ENCODE assay signal across 23 mouse cellular contexts in the genomic region with DNA sequence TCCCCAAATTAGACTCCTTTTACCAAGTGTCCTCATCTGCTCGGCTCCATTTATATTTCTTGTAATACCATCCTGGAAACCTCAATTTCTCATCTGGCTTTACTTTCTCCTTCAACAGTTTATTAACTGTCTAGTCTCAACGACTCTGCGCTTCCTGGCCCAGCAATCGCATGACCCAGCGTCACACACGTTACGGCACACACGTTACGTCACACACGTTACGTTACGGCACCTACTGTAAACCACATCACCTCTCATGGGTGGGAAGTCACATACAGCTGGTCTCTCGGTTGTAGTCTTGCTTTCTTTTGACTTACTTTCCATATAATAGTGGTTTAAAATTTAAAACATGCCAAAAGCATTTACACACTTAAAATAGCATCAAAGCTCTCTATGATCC. TPM values are rescaled to one million over a fixed set of nuclear protein-coding genes. Genes with fewer than 3 reads are reported as not detected.
"Had no signal": no experiment of that assay in that cellular context is flagged by ENCODE, and none has a peak within 500 bp of the region (broad histone marks: within the 10 kb centered on the region; RNA-seq: fewer than 3 reads in every experiment).

No protein-coding gene starts in this region.

- H3K27me3 ChIP-seq: midbrain, embryonic 12.5 days; midbrain, embryonic 15.5 days; neural tube, embryonic 12.5 days; stomach, embryonic 15.5 days had no signal

- H3K4me1 ChIP-seq: stomach, embryonic 15.5 days had no signal

- H3K4me3 ChIP-seq: midbrain, embryonic 10.5 days; midbrain, embryonic 12.5 days; midbrain, embryonic 15.5 days; neural tube, embryonic 12.5 days; stomach, embryonic 15.5 days had no signal

- DNase-seq: lung, adult 18-20 months; lung, embryonic 14.5 days; lung, postnatal 10 days; lung, postnatal 4 days; right cerebral cortex, postnatal 14 days; thymus, adult 2 months; thymus, postnatal 25 days; thymus, postnatal 4 days had no signal

- ATAC-seq: midbrain, embryonic 15.5 days had no signal

- H3K27ac ChIP-seq: midbrain, embryonic 10.5 days; midbrain, embryonic 12.5 days; midbrain, embryonic 15.5 days; neural tube, embryonic 12.5 days; stomach, embryonic 15.5 days; stomach, postnatal 0 days had no signal

RNA-seq across cellular contexts. Expression of gene Fam24a, which starts 22.4 kb away (rescaled TPM):
- total RNA-seq: megakaryocyte-erythroid progenitor cell, adult 5-6 weeks; midbrain, postnatal 0 days; monocyte, adult 5-6 weeks; neutrophil, adult 5-6 weeks had no signal
- polyA plus RNA-seq: liver, embryonic 16.5 days; lung, embryonic 14.5 days; lung, embryonic 16.5 days; midbrain, embryonic 10.5 days; midbrain, embryonic 12.5 days; midbrain, embryonic 15.5 days; midbrain, postnatal 0 days; neural tube, embryonic 12.5 days; neural tube, embryonic 14.5 days; spleen, adult 2 months; stomach, embryonic 15.5 days; stomach, postnatal 0 days; thymus, adult 2 months; urinary bladder, adult 2 months had no signal

RNA-seq across cellular contexts. Expression of gene Fam24b, which starts 26.8 kb away (rescaled TPM):
- total RNA-seq: megakaryocyte-erythroid progenitor cell, adult 5-6 weeks; midbrain, postnatal 0 days; monocyte, adult 5-6 weeks; neutrophil, adult 5-6 weeks had no signal
- polyA plus RNA-seq: liver, embryonic 16.5 days; lung, embryonic 14.5 days; midbrain, embryonic 10.5 days; midbrain, embryonic 12.5 days; midbrain, embryonic 15.5 days; midbrain, postnatal 0 days; neural tube, embryonic 12.5 days; neural tube, embryonic 14.5 days; spleen, adult 2 months; stomach, embryonic 15.5 days; stomach, postnatal 0 days; urinary bladder, adult 2 months had no signal

RNA-seq across cellular contexts. Expression of gene Cuzd1, which starts 34.0 kb away (rescaled TPM):
- total RNA-seq: megakaryocyte-erythroid progenitor cell, adult 5-6 weeks; midbrain, postnatal 0 days; monocyte, adult 5-6 weeks; neutrophil, adult 5-6 weeks had no signal
- polyA plus RNA-seq: liver, embryonic 16.5 days; lung, embryonic 14.5 days; lung, embryonic 16.5 days; midbrain, embryonic 10.5 days; midbrain, embryonic 12.5 days; midbrain, embryonic 15.5 days; neural tube, embryonic 12.5 days; neural tube, embryonic 14.5 days; urinary bladder, adult 2 months had no signal
